Mouse (Mus musculus): ENCODE measurements at regions not wholly inside any gene's neighbourhood (a gene's known extent, or its start where the extent isn't known, plus 50 kb on each side); places are given as distances from the start of the nearest gene placed in this dataset.

GRCm38 (mm10) chr7:83162868-83163267 is 295.7 kb downstream of the Mex3b start:
- TF ChIP-seq CTCF (IDR thresholded peaks at IDR 0.05; ENCODE audit: control insufficient read depth, insufficient read depth, low read length) (no peak), POLR2A (IDR thresholded peaks at IDR 0.05; ENCODE audit: borderline replicate concordance, control insufficient read depth, low read depth, low read length) (no peak)
- no peak overlapping the region for H3K27ac ChIP-seq (ENCODE audit: control insufficient read depth, insufficient read depth, low read depth, low read length, poor library complexity)
- no peak overlapping the region for H3K4me3 ChIP-seq (replicated peaks; ENCODE audit: control insufficient read depth, low read depth, low read length)
- H3K4me1 ChIP-seq (ENCODE audit: control insufficient read depth, insufficient read depth, low read length), result no peaks in the 10 kb centered on the region
- 75% methylated on average over 3 of the region's 3 CpGs for WGBS

- no peak overlapping the region for H3K4me3 ChIP-seq (replicated peaks; ENCODE audit: control insufficient read depth, low read depth, low read length)
- H3K27ac ChIP-seq (ENCODE audit: control insufficient read depth, insufficient read depth, low read depth, low read length, poor library complexity), result no peak overlapping the region
- 56% methylated on average over 1 of the region's 1 CpGs for WGBS
- no peaks in the 10 kb centered on the region for H3K4me1 ChIP-seq (ENCODE audit: control insufficient read depth, insufficient read depth, low read length)
- TF ChIP-seq CTCF (IDR thresholded peaks at IDR 0.05; ENCODE audit: control insufficient read depth, insufficient read depth, low read length), result no peak
These were observed 312.3 kb downstream of the Mex3b start for GRCm38 (mm10) chr7:83179403-83179802.

- H3K27ac ChIP-seq (ENCODE audit: control insufficient read depth, insufficient read depth, low read depth, low read length, poor library complexity), result no peak overlapping the region
- WGBS, result 85% methylated on average over 9 of the region's 9 CpGs
- TF ChIP-seq CTCF (IDR thresholded peaks at IDR 0.05; ENCODE audit: control insufficient read depth, insufficient read depth, low read length) (no peak), POLR2A (IDR thresholded peaks at IDR 0.05; ENCODE audit: borderline replicate concordance, control insufficient read depth, low read depth, low read length) (no peak)
- no peaks in the 10 kb centered on the region for H3K4me1 ChIP-seq (ENCODE audit: control insufficient read depth, insufficient read depth, low read length)
- no peak overlapping the region for H3K4me3 ChIP-seq (replicated peaks; ENCODE audit: control insufficient read depth, low read depth, low read length)
These were observed 319.2 kb downstream of the Mex3b start for GRCm38 (mm10) chr7:83186341-83186740.

- no peak overlapping the region for H3K4me3 ChIP-seq (replicated peaks; ENCODE audit: control insufficient read depth, low read depth, low read length)
- no peak overlapping the region for H3K27ac ChIP-seq (ENCODE audit: control insufficient read depth, insufficient read depth, low read depth, low read length, poor library complexity)
- TF ChIP-seq POLR2A (IDR thresholded peaks at IDR 0.05; ENCODE audit: borderline replicate concordance, control insufficient read depth, low read depth, low read length) (no peak), CTCF (IDR thresholded peaks at IDR 0.05; ENCODE audit: control insufficient read depth, insufficient read depth, low read length) (no peak)
- 61% methylated on average over 12 of the region's 12 CpGs for WGBS
- H3K4me1 ChIP-seq (ENCODE audit: control insufficient read depth, insufficient read depth, low read length), result no peaks in the 10 kb centered on the region
These were observed 328.9 kb downstream of the Mex3b start for GRCm38 (mm10) chr7:83195896-83196537.

- H3K4me1 ChIP-seq (ENCODE audit: control insufficient read depth, insufficient read depth, low read length), result no peaks in the 10 kb centered on the region
- H3K4me3 ChIP-seq (replicated peaks; ENCODE audit: control insufficient read depth, low read depth, low read length), result no peak overlapping the region
- H3K27ac ChIP-seq (ENCODE audit: control insufficient read depth, insufficient read depth, low read depth, low read length, poor library complexity), result no peak overlapping the region
- no peak for TF ChIP-seq CTCF (IDR thresholded peaks at IDR 0.05; ENCODE audit: control insufficient read depth, insufficient read depth, low read length)
- no peak for TF ChIP-seq POLR2A (IDR thresholded peaks at IDR 0.05; ENCODE audit: borderline replicate concordance, control insufficient read depth, low read depth, low read length)
- 51% methylated on average over 2 of the region's 2 CpGs for WGBS
These were observed 330.4 kb downstream of the Mex3b start for GRCm38 (mm10) chr7:83197490-83197889.

- Histone ChIP-seq H3K27ac (ENCODE audit: control insufficient read depth, insufficient read depth, low read depth, low read length, poor library complexity) (no peak overlapping the region), H3K4me1 (ENCODE audit: control insufficient read depth, insufficient read depth, low read length) (no peaks in the 10 kb centered on the region), H3K4me3 (replicated peaks; ENCODE audit: control insufficient read depth, low read depth, low read length) (no peak overlapping the region)
- 53% methylated on average over 7 of the region's 7 CpGs for WGBS
- no peak for TF ChIP-seq POLR2A (IDR thresholded peaks at IDR 0.05; ENCODE audit: borderline replicate concordance, control insufficient read depth, low read depth, low read length)
- no peak for TF ChIP-seq CTCF (IDR thresholded peaks at IDR 0.05; ENCODE audit: control insufficient read depth, insufficient read depth, low read length)
These were observed 334.1 kb downstream of the Mex3b start for GRCm38 (mm10) chr7:83201126-83201686.

GRCm38 (mm10) chr7:83201768-83202493 is 334.8 kb downstream of the Mex3b start:
- 36% methylated on average over 11 of the region's 11 CpGs for WGBS
- no peak for TF ChIP-seq CTCF (IDR thresholded peaks at IDR 0.05; ENCODE audit: control insufficient read depth, insufficient read depth, low read length)
- no peak for TF ChIP-seq POLR2A (IDR thresholded peaks at IDR 0.05; ENCODE audit: borderline replicate concordance, control insufficient read depth, low read depth, low read length)
- no peaks in the 10 kb centered on the region for H3K4me1 ChIP-seq (ENCODE audit: control insufficient read depth, insufficient read depth, low read length)
- H3K27ac ChIP-seq (ENCODE audit: control insufficient read depth, insufficient read depth, low read depth, low read length, poor library complexity), result no peak overlapping the region
- H3K4me3 ChIP-seq (replicated peaks; ENCODE audit: control insufficient read depth, low read depth, low read length), result no peak overlapping the region

- no peak overlapping the region for H3K4me3 ChIP-seq (replicated peaks; ENCODE audit: control insufficient read depth, low read depth, low read length)
- no peak overlapping the region for H3K27ac ChIP-seq (ENCODE audit: control insufficient read depth, insufficient read depth, low read depth, low read length, poor library complexity)
- TF ChIP-seq CTCF (IDR thresholded peaks at IDR 0.05; ENCODE audit: control insufficient read depth, insufficient read depth, low read length), result no peak
- no peak for TF ChIP-seq POLR2A (IDR thresholded peaks at IDR 0.05; ENCODE audit: borderline replicate concordance, control insufficient read depth, low read depth, low read length)
- no peaks in the 10 kb centered on the region for H3K4me1 ChIP-seq (ENCODE audit: control insufficient read depth, insufficient read depth, low read length)
- WGBS, result 77% methylated on average over 10 of the region's 10 CpGs
These were observed 336.3 kb downstream of the Mex3b start for GRCm38 (mm10) chr7:83203311-83204012.

All from bone marrow, adult 2 months (tissue).